Mouse (Mus musculus) hindbrain, embryonic 13.5 days (tissue): ENCODE measurements around the gene Hectd4. TPM values are rescaled to one million over a fixed set of nuclear protein-coding genes. Genes with fewer than 3 reads are reported as not detected.
"Not testable (repeated sequence)": the region's sequence is repeated elsewhere in the genome, so short reads cannot be mapped to it uniquely, and the experiment has no call there.

Experiments used
- ATAC-seq: fragments of 200-750 bp; cut with Nextera tagmentation; 2 replicates; pipeline ENCODE4 v1.8.0; 2017; ENCODE audit warnings: moderate TSS enrichment; ENCODE audit not compliant: low FRiP score
- H3K27ac ChIP-seq: fragments of 300-500 bp; sonication (generic); 2 replicates; pipeline ENCODE4 v1.5.1; 2015; ENCODE audit warnings: inconsistent platforms, mild to moderate bottlenecking, moderate library complexity
- H3K27me3 ChIP-seq: fragments of 300-500 bp; sonication (generic); 2 replicates; pipeline ENCODE4 v1.6.1; 2015; ENCODE audit warnings: mild to moderate bottlenecking, inconsistent platforms
- H3K36me3 ChIP-seq: fragments of 300-500 bp; sonication (generic); 2 replicates; pipeline ENCODE4 v1.6.1; 2015; ENCODE audit warnings: mild to moderate bottlenecking, inconsistent platforms
- H3K4me1 ChIP-seq: fragments of 300-500 bp; sonication (generic); replicated peaks from 2 replicates; pipeline ENCODE4 v1.6.1; 2015; ENCODE audit warnings: inconsistent platforms
- H3K4me2 ChIP-seq: fragments of 300-500 bp; sonication (generic); 2 replicates; pipeline ENCODE4 v1.6.1; 2015; ENCODE audit warnings: inconsistent platforms, mild to moderate bottlenecking, moderate library complexity
- H3K4me3 ChIP-seq: fragments of 300-500 bp; sonication (generic); 2 replicates; pipeline ENCODE4 v1.5.1; 2015; ENCODE audit warnings: mild to moderate bottlenecking, inconsistent platforms
- H3K9ac ChIP-seq: fragments of 300-500 bp; sonication (generic); 2 replicates; pipeline ENCODE4 v1.6.1; 2015; ENCODE audit warnings: mild to moderate bottlenecking, inconsistent platforms
- H3K9me3 ChIP-seq: fragments of 300-500 bp; sonication (generic); 2 replicates; pipeline ENCODE4 v1.6.1; 2016; ENCODE audit warnings: inconsistent platforms
- WGBS: fragments of 180-500 bp; shearing (Covaris S2); methylation state at CpG from one replicate; pipeline ENCODE4 v1.1.7; 2015; 5-methylcytosine and 5-hydroxymethylcytosine counted together
- polyA plus RNA-seq: library from polyadenylated mRNA; unstranded; fragments of >200 nt; fragmentation: Nextera tagmentation; extraction: Ambion mirVana; gene quantifications from 2 replicates; pipeline ENCODE4 v1.2.1, GENCODE M21; 2015

Gene Hectd4
- polyA plus RNA-seq, 1 experiment from 2014 or later: 15.0 TPM

DNA sequence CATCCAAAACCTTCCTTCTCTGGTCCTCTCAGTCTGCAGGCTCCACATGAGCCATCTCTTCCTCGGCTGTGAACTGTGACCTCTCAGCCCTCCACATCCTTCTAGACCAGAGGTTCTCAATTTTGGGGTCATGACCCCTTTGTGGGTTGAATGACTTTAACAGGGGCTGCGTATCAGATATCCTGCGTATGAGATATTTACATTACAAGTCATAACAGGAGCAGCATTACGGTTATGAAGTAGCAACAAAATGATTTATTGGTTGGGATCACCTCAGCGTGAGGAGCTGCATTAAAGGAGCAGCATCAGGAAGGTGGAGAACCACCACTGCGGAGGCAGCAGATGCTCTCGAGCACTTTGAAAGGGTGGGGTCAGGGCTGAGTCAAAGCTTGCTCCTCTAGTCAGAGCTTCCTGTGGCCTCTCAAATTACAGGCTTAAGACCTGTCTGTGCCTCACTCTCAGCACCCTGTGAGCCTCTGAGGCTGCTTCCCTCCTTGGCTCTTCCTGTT lies 121.0 kb downstream of the Hectd4 start:
- no peaks in the 10 kb centered on the region for H3K9me3 ChIP-seq
- H3K4me3 ChIP-seq: no peak overlapping the region
- no peaks in the 10 kb centered on the region for H3K27me3 ChIP-seq
- no peak overlapping the region for H3K9ac ChIP-seq
- H3K4me1 ChIP-seq: no peaks in the 10 kb centered on the region
- 53% methylated on average over 7 of the region's 7 CpGs for WGBS
- H3K36me3 ChIP-seq: peaks cover 97% of the 10 kb centered on the region
- H3K27ac ChIP-seq: no peak overlapping the region
- ATAC-seq: no peak
- no peak overlapping the region for H3K4me2 ChIP-seq

DNA sequence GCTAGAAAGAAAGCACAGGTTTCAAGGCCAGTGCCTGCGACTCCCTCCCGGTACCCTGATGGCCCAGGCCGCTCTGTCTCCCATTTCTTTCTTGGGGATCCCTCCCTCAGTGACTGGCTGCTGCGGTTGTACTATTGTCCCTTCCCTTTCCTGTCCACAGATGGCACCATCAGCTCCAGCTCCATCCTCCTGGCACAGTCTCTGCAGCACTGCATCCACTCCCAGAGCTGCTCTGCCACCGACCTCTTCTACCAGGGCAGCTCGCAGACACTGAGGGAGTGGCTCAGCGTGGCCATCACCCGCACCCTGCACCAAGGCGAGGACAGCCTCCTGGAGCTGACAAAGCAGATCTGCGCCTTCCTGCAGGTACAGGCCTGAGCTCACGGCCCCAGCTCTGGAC lies 122.5 kb downstream of the Hectd4 start:
- Histone ChIP-seq H3K4me2 (no peak overlapping the region), H3K4me1 (no peaks in the 10 kb centered on the region), H3K27ac (no peak overlapping the region), H3K36me3 (peaks cover 94% of the 10 kb centered on the region), H3K27me3 (no peaks in the 10 kb centered on the region), H3K9ac (no peak overlapping the region), H3K9me3 (no peaks in the 10 kb centered on the region), H3K4me3 (no peak overlapping the region)
- ATAC-seq: no peak
- WGBS: 92% methylated on average over 11 of the region's 11 CpGs

DNA sequence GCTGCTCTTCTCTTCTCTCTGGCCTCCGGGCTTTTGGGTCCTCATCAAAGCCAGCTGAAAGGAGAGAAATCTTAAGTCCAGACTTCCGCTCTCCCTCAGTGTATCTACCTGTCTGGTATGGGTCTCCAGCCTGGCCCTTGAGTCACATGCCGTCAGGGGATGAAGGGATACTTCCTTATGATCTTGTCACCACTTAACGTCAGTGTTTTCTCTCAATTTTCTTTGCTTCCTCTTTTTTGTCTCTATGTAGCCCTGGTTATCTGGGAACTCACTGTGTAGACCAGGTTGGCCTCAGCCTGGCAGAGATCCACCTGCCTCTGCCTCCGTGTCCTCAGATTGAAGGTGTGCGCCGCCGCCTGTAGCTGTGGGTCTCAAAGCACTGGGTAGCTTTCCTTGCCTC lies 124.0 kb downstream of the Hectd4 start:
- no peak for ATAC-seq
- no peak overlapping the region for H3K4me2 ChIP-seq
- H3K36me3 ChIP-seq: peaks cover 94% of the 10 kb centered on the region
- no peak overlapping the region for H3K9ac ChIP-seq
- H3K27ac ChIP-seq: no peak overlapping the region
- no peaks in the 10 kb centered on the region for H3K9me3 ChIP-seq
- H3K4me3 ChIP-seq: no peak overlapping the region
- H3K4me1 ChIP-seq: no peaks in the 10 kb centered on the region
- 97% methylated on average over 8 of the region's 8 CpGs for WGBS
- no peaks in the 10 kb centered on the region for H3K27me3 ChIP-seq

DNA sequence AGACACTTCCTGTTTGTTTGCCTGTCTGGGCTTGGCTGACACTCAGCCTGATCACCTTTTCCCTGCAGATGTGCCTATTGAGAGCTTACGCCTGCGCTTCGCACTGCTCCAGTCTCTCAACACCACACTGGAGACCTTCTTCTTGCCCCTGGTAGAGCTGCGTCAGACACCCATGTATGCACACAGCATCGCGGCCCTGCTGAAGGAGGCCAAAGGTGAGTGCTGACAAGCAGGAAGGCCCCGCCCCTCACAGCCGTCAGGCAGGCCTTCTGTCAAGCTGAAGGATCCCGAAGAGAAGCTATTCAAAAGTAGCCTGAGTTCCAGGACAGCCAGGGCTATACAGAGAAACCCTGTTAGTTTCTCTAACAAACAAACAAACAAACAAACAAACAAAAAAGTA lies 139.2 kb downstream of the Hectd4 start:
- whole genome bisulfite sequencing: 77% methylated on average over 9 of the region's 9 CpGs
- ATAC-seq: no peak
- Histone ChIP-seq H3K27me3 (no peaks in the 10 kb centered on the region), H3K4me1 (no peaks in the 10 kb centered on the region), H3K9me3 (no peaks in the 10 kb centered on the region), H3K9ac (no peak overlapping the region), H3K27ac (no peak overlapping the region), H3K36me3 (peaks cover 99% of the 10 kb centered on the region), H3K4me3 (no peak overlapping the region), H3K4me2 (no peak overlapping the region)

DNA sequence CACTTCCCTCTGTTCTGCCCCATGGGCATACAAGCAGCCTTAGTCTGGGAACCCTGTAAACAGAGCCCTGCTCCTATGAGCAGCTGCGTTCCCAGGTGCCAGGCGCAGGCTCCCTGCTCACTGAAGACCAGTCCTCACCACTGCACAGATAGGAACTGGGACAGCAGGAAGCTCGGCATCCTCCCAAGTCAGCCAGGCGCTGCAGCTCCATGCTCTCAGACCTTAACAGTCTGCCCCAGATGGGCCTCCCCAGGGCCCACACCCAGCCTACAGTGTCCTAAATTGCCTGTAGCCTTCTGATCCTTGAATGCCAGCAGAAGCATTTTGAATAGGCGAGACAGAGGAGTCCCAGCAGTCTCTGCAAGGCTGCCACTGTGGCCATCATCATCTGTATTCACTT lies 141.7 kb downstream of the Hectd4 start:
- H3K4me3 ChIP-seq: no peak overlapping the region
- ATAC-seq: no peak
- no peak overlapping the region for H3K27ac ChIP-seq
- H3K4me2 ChIP-seq: no peak overlapping the region
- H3K4me1 ChIP-seq: no peaks in the 10 kb centered on the region
- H3K9ac ChIP-seq: no peak overlapping the region
- WGBS: 93% methylated on average over 5 of the region's 5 CpGs
- H3K36me3 ChIP-seq: peaks cover 100% of the 10 kb centered on the region
- H3K9me3 ChIP-seq: no peaks in the 10 kb centered on the region
- H3K27me3 ChIP-seq: no peaks in the 10 kb centered on the region

DNA sequence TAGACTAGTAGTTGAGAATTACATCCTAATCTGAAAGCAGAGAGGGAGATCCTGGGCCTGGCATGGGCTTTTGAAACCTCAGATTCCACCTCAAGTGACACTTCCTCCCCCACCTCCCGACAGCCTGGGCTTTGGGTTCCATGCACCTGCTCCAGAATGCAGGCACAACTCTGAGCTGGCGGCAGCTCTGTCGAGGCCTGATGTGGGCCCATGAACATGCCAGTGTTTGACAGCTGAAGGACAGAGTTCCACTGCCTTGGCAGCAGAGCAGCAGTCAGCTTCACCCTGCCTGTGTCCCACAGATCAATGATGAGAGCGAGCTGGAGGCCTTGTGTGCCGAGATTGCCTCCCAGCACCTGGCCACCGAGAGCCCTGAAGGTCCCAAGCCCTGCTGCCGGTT lies 143.4 kb downstream of the Hectd4 start:
- H3K9ac ChIP-seq: no peak overlapping the region
- no peak overlapping the region for H3K4me2 ChIP-seq
- H3K4me3 ChIP-seq: no peak overlapping the region
- no peaks in the 10 kb centered on the region for H3K9me3 ChIP-seq
- no peak for ATAC-seq
- no peaks in the 10 kb centered on the region for H3K27me3 ChIP-seq
- WGBS: 91% methylated on average over 7 of the region's 7 CpGs
- no peaks in the 10 kb centered on the region for H3K4me1 ChIP-seq
- H3K36me3 ChIP-seq: peaks cover 100% of the 10 kb centered on the region
- no peak overlapping the region for H3K27ac ChIP-seq

DNA sequence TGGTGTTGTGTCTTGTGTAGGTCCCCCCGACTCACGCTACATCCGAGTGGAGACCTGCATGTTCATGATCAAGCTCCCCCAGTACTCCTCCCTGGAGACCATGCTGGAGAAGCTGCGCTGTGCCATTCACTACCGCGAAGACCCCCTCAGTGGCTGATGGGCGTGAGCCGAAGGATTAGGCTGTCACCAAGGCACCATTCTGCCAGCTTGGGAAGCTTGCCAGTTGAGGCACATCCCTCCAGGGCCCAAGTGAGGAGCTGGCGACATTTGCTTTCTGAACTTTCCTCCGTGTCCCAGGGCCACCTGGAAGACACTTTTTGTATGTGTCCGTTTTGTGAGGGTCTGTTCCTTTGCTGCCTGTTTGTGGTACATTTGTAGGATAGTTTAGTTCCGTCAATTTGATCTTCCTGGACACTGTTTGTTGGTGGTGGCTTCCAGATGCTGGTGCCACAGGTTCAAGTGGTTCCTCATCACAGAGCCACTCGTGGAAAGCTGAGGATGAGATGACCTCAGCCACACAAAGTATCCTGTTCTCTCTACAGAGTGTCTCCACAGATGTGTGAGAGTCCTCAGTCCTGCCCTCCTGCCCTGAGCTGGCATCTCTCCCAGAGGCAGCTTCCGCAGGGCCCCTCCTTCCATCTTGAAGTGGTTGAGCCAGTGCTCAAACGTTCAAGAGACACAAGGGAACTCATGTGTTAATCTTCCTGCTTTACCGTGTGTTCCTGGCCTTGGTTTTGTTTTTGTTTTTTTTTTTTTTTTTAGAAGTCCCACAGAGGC lies 146.6 kb downstream of the Hectd4 start:
- Histone ChIP-seq H3K9ac (no peak overlapping the region), H3K4me1 (no peaks in the 10 kb centered on the region), H3K36me3 (peaks cover 91% of the 10 kb centered on the region), H3K4me2 (no peak overlapping the region), H3K9me3 (no peaks in the 10 kb centered on the region), H3K4me3 (no peak overlapping the region), H3K27ac (no peak overlapping the region), H3K27me3 (no peaks in the 10 kb centered on the region)
- 84% methylated on average over 16 of the region's 16 CpGs for WGBS
- ATAC-seq: no peak

DNA sequence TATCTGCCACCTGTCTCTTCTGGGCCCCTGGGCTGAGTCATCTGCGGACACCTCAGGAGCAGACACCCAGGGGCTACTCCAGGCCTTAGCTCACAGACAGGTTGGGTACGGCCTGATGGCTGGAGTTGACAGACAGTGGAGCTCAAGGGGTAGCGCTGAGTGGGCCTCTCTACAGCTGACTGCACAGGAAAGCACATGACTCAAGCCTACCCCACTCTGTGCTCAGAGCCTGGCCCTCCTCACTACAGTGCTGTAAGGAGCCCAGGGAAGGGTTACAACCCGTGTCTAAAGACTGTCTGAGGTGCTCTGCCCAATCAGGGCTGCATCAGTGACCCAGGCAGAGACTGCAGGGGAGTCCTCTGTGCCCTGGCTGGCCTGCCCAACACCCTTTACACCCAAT lies 147.2 kb downstream of the Hectd4 start:
- Histone ChIP-seq H3K36me3 (peaks cover 91% of the 10 kb centered on the region), H3K4me1 (no peaks in the 10 kb centered on the region), H3K9ac (no peak overlapping the region), H3K9me3 (no peaks in the 10 kb centered on the region), H3K27me3 (no peaks in the 10 kb centered on the region), H3K27ac (no peak overlapping the region), H3K4me3 (no peak overlapping the region), H3K4me2 (no peak overlapping the region)
- no peak for ATAC-seq
- WGBS: 93% methylated on average over 4 of the region's 4 CpGs

DNA sequence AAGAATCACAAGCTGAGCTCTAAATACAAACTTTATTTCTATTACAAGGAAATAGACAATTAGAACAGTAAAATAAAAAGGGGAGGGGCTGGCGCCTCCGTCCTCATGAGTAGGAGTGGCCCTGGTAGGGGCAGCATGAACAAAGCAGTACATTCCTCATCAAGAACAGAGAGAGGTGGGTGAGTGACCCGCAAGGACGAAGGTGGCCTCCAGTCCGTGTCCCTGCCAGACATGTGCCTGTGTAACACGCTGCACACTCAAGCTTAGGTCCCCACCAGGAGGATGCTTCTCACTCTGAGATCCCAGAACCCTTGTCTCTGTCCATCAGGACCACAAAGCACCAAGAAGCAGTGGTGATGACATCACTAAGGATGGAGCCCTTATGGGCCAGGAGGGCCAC lies 151.7 kb downstream of the Hectd4 start:
- H3K4me1 ChIP-seq: no peaks in the 10 kb centered on the region
- H3K4me2 ChIP-seq: no peak overlapping the region
- no peaks in the 10 kb centered on the region for H3K27me3 ChIP-seq
- no peak overlapping the region for H3K27ac ChIP-seq
- no peak for ATAC-seq
- peaks cover 87% of the 10 kb centered on the region for H3K36me3 ChIP-seq
- no peaks in the 10 kb centered on the region for H3K9me3 ChIP-seq
- H3K4me3 ChIP-seq: no peak overlapping the region
- 90% methylated on average over 6 of the region's 6 CpGs for WGBS
- H3K9ac ChIP-seq: no peak overlapping the region

DNA sequence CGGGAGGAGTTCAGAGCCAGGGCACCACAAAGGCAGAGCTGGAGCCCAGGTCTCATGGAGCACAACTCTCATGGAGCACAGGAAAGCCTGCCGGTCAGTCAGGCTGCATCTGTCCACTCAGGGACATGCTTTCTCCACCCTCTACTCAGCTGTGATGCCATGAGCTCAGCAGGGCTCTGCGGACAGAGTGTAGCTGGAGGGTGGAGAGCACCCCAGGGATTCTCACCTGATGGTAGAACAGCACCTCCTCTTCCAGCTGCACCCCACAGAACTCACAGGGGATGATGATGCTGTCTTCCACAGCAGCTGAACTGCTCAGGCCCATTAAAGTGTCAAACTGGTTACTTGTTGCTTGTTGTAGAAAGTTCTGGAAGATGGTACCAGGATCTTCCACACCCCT lies 154.8 kb downstream of the Hectd4 start:
- H3K9ac ChIP-seq: no peak overlapping the region
- 93% methylated on average over 3 of the region's 3 CpGs for WGBS
- H3K27ac ChIP-seq: no peak overlapping the region
- no peaks in the 10 kb centered on the region for H3K27me3 ChIP-seq
- no peak overlapping the region for H3K4me2 ChIP-seq
- no peak overlapping the region for H3K4me3 ChIP-seq
- no peaks in the 10 kb centered on the region for H3K4me1 ChIP-seq
- H3K9me3 ChIP-seq: no peaks in the 10 kb centered on the region
- peaks cover 87% of the 10 kb centered on the region for H3K36me3 ChIP-seq
- ATAC-seq: no peak

DNA sequence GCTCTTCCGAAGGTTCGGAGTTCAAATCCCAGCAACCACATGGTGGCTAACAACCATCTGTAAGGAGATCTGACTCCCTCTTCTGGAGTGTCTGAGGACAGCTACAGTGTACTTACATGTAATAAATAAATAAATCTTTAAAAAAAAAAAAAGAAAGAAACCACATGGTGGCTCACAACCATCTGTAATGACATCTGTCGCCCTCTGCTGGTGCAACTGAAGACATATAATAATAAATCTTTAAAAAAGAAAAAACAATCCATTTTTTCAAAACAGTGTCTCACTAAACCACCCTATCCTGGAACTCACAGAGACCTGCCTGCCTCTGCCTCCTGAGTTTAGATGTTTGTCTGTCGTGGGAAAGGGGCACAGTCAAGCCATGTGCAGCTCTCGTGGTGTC lies 157.0 kb downstream of the Hectd4 start:
- H3K4me1 ChIP-seq, H3K27ac ChIP-seq, ATAC-seq, H3K27me3 ChIP-seq, H3K4me3 ChIP-seq, H3K9ac ChIP-seq, H3K4me2 ChIP-seq, H3K9me3 ChIP-seq: not testable (repeated sequence)
- peaks cover 94% of the 10 kb centered on the region for H3K36me3 ChIP-seq
- WGBS: 76% methylated on average over 5 of the region's 5 CpGs

DNA sequence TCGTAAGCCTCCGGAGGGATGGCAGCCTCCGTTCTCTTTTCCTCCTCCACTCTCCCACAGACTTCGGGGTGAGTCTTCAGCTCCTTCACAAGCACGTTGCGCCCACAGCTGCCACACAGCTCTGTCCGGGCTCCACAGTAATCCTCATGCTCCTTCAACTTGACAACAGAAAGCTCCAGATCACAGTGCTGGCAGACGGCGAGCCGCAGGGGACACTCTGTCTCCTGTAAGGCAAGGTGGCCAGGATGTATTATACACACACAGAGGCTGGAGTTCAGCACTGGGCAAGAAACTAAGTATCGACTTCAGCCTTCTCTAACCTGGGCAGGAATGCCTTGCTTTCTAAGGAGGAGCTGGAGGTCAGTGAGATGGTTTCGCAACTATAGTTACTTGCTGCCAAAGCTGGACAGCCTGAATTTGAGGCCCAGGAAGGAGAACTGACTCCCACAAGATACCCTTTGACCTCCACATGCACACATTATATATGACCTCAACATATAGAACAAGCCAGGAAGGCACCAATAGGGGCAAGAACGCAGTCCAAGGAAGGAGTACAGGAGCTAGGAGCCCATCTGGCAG lies 158.7 kb downstream of the Hectd4 start:
- no peak overlapping the region for H3K4me2 ChIP-seq

DNA sequence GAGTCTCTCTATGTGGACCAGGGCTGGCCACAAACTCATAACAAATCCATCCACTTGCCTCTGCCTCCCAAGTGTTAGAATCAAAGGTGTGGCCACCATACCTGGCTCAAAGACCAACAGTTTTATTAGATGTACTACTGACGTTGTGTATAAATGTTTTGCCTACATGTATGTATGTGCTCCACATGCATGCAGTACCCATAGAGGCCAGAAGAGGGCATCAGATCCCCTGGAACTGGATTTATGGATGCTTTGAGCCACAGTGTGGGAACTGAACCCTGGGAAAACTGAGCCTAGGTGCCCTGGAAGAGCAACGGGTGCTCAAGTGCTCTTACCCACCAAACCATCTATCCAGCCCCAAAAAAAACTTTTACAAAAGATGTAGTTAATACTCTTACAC lies 160.7 kb downstream of the Hectd4 start:
- Histone ChIP-seq H3K27ac (no peak overlapping the region), H3K9me3 (peaks cover 3% of the 10 kb centered on the region; the same call in 1 of the 2 replicates), H3K36me3 (peaks cover 72% of the 10 kb centered on the region), H3K27me3 (no peaks in the 10 kb centered on the region), H3K4me3 (no peak overlapping the region), H3K9ac (no peak overlapping the region), H3K4me1 (peaks cover 26% of the 10 kb centered on the region), H3K4me2 (no peak overlapping the region)
- whole genome bisulfite sequencing: 98% methylated on average over 2 of the region's 2 CpGs
- no peak for ATAC-seq

More for the DNA sequence above, 158.7 kb downstream of the Hectd4 start:
- Histone ChIP-seq H3K27me3 (no peaks in the 10 kb centered on the region), H3K4me3 (no peak overlapping the region), H3K36me3 (peaks cover 88% of the 10 kb centered on the region), H3K9ac (no peak overlapping the region), H3K4me1 (peaks cover 17% of the 10 kb centered on the region), H3K9me3 (peaks cover 3% of the 10 kb centered on the region; the same call in 1 of the 2 replicates), H3K27ac (no peak overlapping the region)
- no peak for ATAC-seq
- WGBS: 96% methylated on average over 13 of the region's 13 CpGs
